Mouse (Mus musculus) effector memory CD4-positive, alpha-beta T cell, adult 5 months (primary cell): ENCODE measurements around the gene Prss28. TPM values are rescaled to one million over a fixed set of nuclear protein-coding genes. Genes with fewer than 3 reads are reported as not detected.

ENCODE experiments used
- polyA plus RNA-seq: library from polyadenylated mRNA; unstranded; fragments of 100-300 nt; shearing (Covaris generic); gene quantifications from one replicate; pipeline ENCODE4 v1.2.1, GENCODE M21; 2017

Prss28 gene
- polyA plus RNA-seq: not detected

GRCm38 (mm10) chr17:25308346-25308745, at the start of gene Prss28:
Gene Prss28 (plus strand): TSS chr17:25308646.

GRCm38 (mm10) chr17:25274571-25275346, 33.7 kb upstream of the Prss28 start, which contains the start of gene Ube2i:
Gene Ube2i (minus strand): TSS chr17:25274622.

GRCm38 (mm10) chr17:25298094-25298493, 10.4 kb upstream of the Prss28 start, which contains the start of gene Prss34:
Gene Prss34 (plus strand): TSS chr17:25298394.

GRCm38 (mm10) chr17:25318354-25318753, 9.9 kb downstream of the Prss28 start, which contains the start of gene Prss29:
Gene Prss29 (plus strand): TSS chr17:25318654.

GRCm38 (mm10) chr17:25345462-25345861, 37.0 kb downstream of the Prss28 start, which contains the start of gene Tpsab1:
Gene Tpsab1 (minus strand): TSS chr17:25345562.

Other genes with a start within 250 kb of the Prss28 start
- 0.42 TPM for gene Tmem204, start 225.1 kb upstream of the Prss28 start, polyA plus RNA-seq
- 18.4 TPM for gene Telo2, start 192.7 kb upstream of the Prss28 start, polyA plus RNA-seq
- not detected for gene Ptx4, start 187.9 kb upstream of the Prss28 start, polyA plus RNA-seq
- 25.9 TPM for gene Clcn7, start 175.3 kb upstream of the Prss28 start, polyA plus RNA-seq
- gene Ccdc154, start 146.2 kb upstream of the Prss28 start, polyA plus RNA-seq: not detected
- gene Gm38655, start 133.2 kb upstream of the Prss28 start, polyA plus RNA-seq: not detected
- 14.2 TPM for gene BC003965, start 124.1 kb upstream of the Prss28 start, polyA plus RNA-seq
- gene Unkl, start 120.2 kb upstream of the Prss28 start, polyA plus RNA-seq: 53.7 TPM
- gene Gnptg, start 68.5 kb upstream of the Prss28 start, polyA plus RNA-seq: 117 TPM
- gene Tsr3, start 68.5 kb upstream of the Prss28 start, polyA plus RNA-seq: 33.9 TPM
- 199 TPM for gene Baiap3, start 52.3 kb upstream of the Prss28 start, polyA plus RNA-seq
- gene Ube2i, start 34.0 kb upstream of the Prss28 start, polyA plus RNA-seq: 629 TPM
- gene Prss34, start 10.3 kb upstream of the Prss28 start, polyA plus RNA-seq: not detected
- gene Prss29, start 10.0 kb downstream of the Prss28 start, polyA plus RNA-seq: not detected
- gene Tpsab1, start 36.9 kb downstream of the Prss28 start, polyA plus RNA-seq: not detected
- not detected for gene Tpsb2, start 57.7 kb downstream of the Prss28 start, polyA plus RNA-seq
- gene Tpsg1, start 60.6 kb downstream of the Prss28 start, polyA plus RNA-seq: not detected
- gene Cacna1h, start 125.1 kb downstream of the Prss28 start, polyA plus RNA-seq: 0.05 TPM
- not detected for gene Tekt4, start 146.0 kb downstream of the Prss28 start, polyA plus RNA-seq
- gene Sstr5, start 188.6 kb downstream of the Prss28 start, polyA plus RNA-seq: not detected